Mouse (Mus musculus) megakaryocyte, embryonic 14.5 days (primary cell): ENCODE results near the gene Ptpn1. TPM values are rescaled to one million over a fixed set of nuclear protein-coding genes. Genes with fewer than 3 reads are reported as not detected.

Experiments used
- H3K27me3 ChIP-seq: replicated peaks from 2 replicates; pipeline ENCODE3; 2012; ENCODE audit warnings: inconsistent platforms
- H3K36me3 ChIP-seq: replicated peaks from 2 replicates; pipeline ENCODE3; 2012; ENCODE audit warnings: low read length, inconsistent platforms, mixed read lengths
- H3K4me1 ChIP-seq: 2 replicates; pipeline ENCODE4 v1.6.1; 2012; ENCODE audit warnings: inconsistent platforms
- H3K4me3 ChIP-seq: replicated peaks from 2 replicates; pipeline ENCODE3; 2012; ENCODE audit warnings: moderate library complexity, mild to moderate bottlenecking, inconsistent platforms
- H3K9me3 ChIP-seq: 2 replicates; pipeline ENCODE4 v1.6.1; 2012; ENCODE audit warnings: inconsistent platforms
- FLI1 ChIP-seq: IDR thresholded peaks from 2 replicates; pipeline ENCODE4 v1.6.1; 2012; ENCODE audit warnings: low read length, inconsistent platforms, mixed read lengths
- GATA1 ChIP-seq: IDR thresholded peaks from 3 replicates; pipeline ENCODE4 v1.6.1; 2012; ENCODE audit warnings: mixed read lengths, low read length, inconsistent platforms, borderline replicate concordance
- polyA plus RNA-seq: library from polyadenylated mRNA; stranded (reverse); fragments of >175 nt; gene quantifications from 2 replicates; pipeline ENCODE4 v1.2.3, GENCODE M21; 2012; ENCODE audit warnings: low replicate concordance; ENCODE audit not compliant: insufficient read depth

Gene Ptpn1
- polyA plus RNA-seq, 1 experiment = 120 TPM

DNA sequence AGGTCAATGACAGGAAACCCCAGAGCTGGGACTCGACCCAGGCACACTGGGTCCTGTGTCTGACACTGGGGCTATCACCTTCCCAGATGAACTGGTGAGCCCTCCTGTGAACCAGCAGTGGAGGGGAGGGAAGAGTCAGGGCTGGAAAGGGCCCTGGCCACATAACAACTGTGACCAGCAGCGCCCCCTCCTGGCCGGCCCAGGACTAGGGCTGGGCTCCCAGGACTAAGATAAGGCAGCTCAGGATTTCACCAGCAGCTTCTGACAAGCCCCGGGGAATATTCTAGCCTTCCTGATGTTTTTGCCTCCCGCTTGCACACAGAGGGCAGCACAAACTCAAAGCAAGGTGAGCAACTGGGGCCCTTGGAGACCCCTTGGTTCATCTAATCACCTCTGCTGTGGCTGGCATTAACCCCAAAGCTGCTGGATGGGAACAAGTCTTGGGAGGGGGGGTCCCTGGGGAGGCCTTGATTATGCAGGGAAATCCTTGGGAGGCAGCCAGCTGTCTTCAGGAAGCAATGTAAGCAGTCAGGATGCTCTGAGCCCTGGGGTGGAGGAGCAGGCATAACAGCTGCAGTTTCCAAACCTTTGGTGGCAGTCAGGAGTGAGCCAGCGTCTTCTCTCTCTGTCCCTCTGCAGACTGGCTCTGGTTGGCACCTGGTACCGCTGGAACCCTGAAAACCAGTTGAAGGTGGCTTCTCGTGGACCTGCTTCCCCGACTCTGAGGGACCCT lies 78.2 kb downstream of the Ptpn1 start, which contains the start of gene Ripor3:
TSS of gene Ripor3 (minus strand) at position 683 of the 733 bp plus-strand sequence.
- TF ChIP-seq GATA1 = no peak
- TF ChIP-seq FLI1 = no peak
- Histone ChIP-seq H3K9me3 (peaks cover 1% of the 10 kb centered on the region; the same call in 1 of the 2 replicates), H3K36me3 (peaks cover 84% of the 10 kb centered on the region), H3K4me3 (no peak within 1 kb of the TSS), H3K27me3 (no peaks in the 10 kb centered on the region), H3K4me1 (peaks cover 81% of the 10 kb centered on the region)

DNA sequence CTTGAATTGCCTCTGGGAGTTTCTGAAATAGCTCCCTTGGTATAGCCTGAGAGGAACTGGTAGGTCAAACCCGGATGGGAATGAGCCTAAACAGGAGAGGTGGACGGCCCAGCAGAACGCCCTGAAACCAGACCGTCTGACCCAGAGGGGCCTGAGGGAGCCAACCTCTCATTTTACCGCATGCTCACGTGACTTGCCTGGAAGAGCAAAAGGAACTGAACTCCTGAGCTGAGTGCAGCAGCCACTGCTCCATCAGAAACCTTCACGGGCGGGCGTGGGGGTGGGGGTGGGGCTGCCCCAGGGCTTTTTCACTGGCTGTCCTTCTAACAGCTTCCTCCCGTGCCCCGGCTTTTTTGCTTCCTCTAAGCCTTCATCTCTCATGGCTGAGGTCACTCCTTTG lies 79.0 kb downstream of the Ptpn1 start:
- Histone ChIP-seq H3K27me3 (no peaks in the 10 kb centered on the region), H3K4me1 (peaks cover 77% of the 10 kb centered on the region), H3K4me3 (no peak overlapping the region), H3K9me3 (no peaks in the 10 kb centered on the region), H3K36me3 (peaks cover 80% of the 10 kb centered on the region)
- TF ChIP-seq FLI1 (no peak), GATA1 (no peak)

DNA sequence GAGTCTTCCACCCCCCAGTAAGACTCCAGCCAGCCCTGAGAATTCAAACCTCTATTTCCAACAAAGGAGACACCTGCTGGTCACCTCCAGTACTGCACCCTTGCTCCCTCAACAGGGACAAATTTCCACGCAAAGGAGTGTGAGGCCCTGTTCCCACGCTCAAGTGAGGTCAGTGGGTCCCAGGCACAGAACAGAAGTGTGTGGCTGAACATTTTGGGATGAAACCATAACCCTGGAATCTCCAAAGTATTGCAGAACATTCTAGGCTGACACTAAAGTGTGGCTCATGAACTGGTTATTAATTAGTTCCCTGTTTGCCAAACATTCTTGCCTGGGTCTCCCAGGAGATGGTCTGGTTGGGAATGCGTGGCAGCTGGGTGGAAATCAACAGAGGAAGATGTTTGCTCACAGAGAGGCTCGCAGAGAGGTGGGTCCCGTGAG lies 85.1 kb downstream of the Ptpn1 start:
- peaks cover 78% of the 10 kb centered on the region for H3K36me3 ChIP-seq
- no peak overlapping the region for H3K4me3 ChIP-seq
- H3K27me3 ChIP-seq = no peaks in the 10 kb centered on the region
- no peaks in the 10 kb centered on the region for H3K9me3 ChIP-seq
- H3K4me1 ChIP-seq = peaks cover 65% of the 10 kb centered on the region
- TF ChIP-seq FLI1 (no peak), GATA1 (no peak)

DNA sequence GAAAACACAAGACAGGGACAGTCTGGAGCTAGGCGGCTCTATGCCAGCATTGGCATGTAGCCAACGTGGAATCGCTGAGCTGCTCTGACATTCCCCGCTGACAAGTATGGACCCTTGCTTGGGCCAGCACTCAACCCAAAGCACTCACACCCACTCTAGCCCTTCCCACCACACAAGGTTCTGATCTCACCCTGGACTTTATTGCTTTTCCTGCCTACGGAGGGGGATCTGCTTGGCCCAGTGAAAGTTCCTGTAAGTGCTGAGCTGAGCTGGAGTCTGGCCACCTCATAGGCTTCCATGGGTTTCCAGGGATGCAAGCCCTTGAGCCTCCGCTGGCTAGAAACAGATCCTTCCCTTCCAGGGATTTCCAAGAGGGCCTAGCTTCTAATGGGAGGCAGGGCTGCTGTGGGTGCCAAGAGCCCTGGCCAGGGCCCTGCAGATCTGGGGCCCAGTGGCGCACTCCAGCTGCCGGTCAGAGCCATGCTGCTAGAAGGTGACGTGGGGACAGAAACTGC lies 87.4 kb downstream of the Ptpn1 start:
- TF ChIP-seq GATA1 (no peak), FLI1 (no peak)

DNA sequence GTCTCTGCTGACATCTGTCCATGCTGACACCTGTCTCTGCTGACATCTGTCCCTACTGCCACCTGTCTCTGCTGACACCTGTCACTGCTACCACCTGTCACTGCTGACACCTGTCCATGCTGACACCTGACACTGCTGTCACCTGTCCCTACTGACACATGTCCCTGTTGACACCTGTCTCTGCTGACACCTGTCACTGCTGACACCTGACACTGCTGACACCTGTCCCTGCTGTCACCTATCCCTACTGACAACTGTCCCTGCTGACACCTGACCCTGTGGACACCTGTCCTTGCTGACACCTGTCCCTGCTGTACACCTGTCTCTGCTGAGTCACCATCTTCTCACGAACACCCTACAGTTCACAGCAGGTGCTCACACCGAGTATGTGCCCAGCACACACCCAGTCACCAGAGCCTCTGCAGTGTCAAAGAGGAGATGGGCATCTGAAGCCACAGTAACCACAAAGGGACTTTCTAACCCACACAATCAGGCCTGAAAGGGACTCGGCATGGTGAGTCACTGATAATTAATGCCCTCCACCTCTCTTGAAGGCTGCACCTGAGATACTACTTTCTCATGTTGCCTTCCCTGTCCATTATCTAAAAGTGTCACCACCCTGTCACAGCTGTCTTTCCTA lies 92.0 kb downstream of the Ptpn1 start:
- H3K36me3 ChIP-seq = peaks cover 95% of the 10 kb centered on the region
- TF ChIP-seq FLI1 (no peak), GATA1 (no peak)
- H3K9me3 ChIP-seq = peaks cover 5% of the 10 kb centered on the region
- H3K4me3 ChIP-seq = peak overlapping the region; percentile 16
- H3K27me3 ChIP-seq = no peaks in the 10 kb centered on the region
- H3K4me1 ChIP-seq = peaks cover 84% of the 10 kb centered on the region

More for the DNA sequence above, 87.4 kb downstream of the Ptpn1 start:
- Histone ChIP-seq H3K36me3 (peaks cover 87% of the 10 kb centered on the region), H3K4me1 (peaks cover 72% of the 10 kb centered on the region), H3K9me3 (no peaks in the 10 kb centered on the region), H3K4me3 (no peak overlapping the region), H3K27me3 (no peaks in the 10 kb centered on the region)

DNA sequence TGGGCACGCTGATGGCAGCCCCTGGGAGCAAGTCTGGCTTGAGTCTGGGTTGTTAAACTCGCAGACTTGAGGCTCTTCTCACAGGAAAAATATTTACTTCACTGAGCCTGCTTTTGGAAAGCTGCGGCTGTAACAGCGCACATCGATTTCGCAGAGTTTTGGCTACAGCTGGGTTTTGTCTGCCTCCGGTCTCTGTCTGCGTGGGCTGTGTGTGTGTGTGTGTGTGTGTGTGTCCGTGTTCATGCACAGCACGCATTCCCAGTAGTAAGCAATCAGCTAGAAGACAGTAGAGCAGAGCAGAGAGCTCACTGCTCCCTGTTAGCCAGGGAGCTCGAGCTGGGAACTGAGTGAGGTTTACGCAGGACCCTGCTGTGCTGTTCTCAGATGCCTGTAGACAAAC lies 93.3 kb downstream of the Ptpn1 start:
- Histone ChIP-seq H3K4me3 (no peak overlapping the region), H3K9me3 (peaks cover 18% of the 10 kb centered on the region), H3K27me3 (no peaks in the 10 kb centered on the region), H3K4me1 (peaks cover 85% of the 10 kb centered on the region), H3K36me3 (peaks cover 96% of the 10 kb centered on the region)
- TF ChIP-seq FLI1 = no peak
- TF ChIP-seq GATA1 = no peak

DNA sequence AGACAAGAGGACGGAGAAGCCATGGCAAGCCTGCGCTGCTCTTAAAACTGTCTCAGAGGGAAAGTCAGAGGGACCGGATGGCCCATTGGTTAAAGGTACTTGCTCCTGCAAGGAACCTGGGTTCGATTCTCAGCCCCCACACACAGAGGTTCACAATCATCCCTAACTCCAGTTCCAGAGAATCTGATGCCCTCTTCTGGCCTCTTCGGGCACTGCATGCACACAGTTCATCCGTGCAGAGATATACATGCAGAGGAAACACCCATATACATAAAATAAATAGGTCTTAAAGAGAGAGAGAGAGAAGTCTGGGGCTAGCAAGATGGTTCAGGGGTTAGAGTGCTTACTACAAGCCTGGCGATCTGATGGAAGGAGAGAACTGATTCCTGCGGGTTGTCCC lies 94.0 kb downstream of the Ptpn1 start:
- peaks cover 92% of the 10 kb centered on the region for H3K4me1 ChIP-seq
- peaks cover 96% of the 10 kb centered on the region for H3K36me3 ChIP-seq
- no peaks in the 10 kb centered on the region for H3K27me3 ChIP-seq
- TF ChIP-seq GATA1 (no peak), FLI1 (no peak)
- H3K9me3 ChIP-seq = peaks cover 20% of the 10 kb centered on the region
- H3K4me3 ChIP-seq = no peak overlapping the region

DNA sequence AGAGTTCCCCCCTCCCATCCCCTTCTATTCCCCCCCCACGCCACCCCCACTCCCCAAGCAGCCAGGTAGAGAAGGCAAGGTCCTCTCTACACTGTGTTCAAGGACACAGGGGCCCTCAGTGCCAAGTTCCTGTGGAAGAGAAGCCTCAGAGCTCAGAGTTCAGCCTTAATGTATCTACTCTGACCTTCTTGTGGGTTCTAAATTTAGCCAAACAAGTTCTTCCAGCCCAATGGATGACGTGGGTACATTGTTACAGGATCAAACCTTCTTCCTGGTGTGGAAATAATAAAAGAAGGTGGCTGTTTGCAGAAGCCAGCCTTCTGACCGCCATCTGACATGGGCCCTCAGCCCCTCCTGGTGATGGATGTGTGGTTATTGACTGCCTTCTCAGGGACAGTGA lies 94.6 kb downstream of the Ptpn1 start:
- no peak overlapping the region for H3K4me3 ChIP-seq
- peaks cover 93% of the 10 kb centered on the region for H3K4me1 ChIP-seq
- H3K36me3 ChIP-seq = peaks cover 96% of the 10 kb centered on the region
- no peak for TF ChIP-seq FLI1
- TF ChIP-seq GATA1 = no peak
- no peaks in the 10 kb centered on the region for H3K27me3 ChIP-seq
- peaks cover 20% of the 10 kb centered on the region for H3K9me3 ChIP-seq

DNA sequence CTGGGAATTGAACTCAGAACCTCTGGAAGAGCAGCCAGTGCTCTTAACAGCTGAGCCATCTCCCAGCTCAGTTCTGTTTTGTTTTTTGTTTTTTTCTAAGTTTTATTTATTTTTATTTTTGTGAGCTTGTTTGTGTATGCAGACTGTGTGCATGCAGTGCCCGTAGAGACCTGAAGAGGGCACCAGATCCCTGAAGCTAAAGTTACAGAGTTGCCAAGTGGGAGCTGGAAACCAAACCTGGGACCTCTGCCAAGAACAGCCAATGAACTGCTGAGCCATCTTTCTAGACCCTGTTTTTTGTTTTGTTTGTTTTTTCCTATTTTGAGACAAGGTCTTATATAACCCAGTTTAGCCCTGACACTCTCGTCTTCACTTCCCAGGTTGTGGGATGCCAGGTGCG lies 96.5 kb downstream of the Ptpn1 start:
- no peak for TF ChIP-seq FLI1
- no peak for TF ChIP-seq GATA1
- H3K9me3 ChIP-seq = peaks cover 20% of the 10 kb centered on the region
- H3K27me3 ChIP-seq = no peaks in the 10 kb centered on the region
- H3K36me3 ChIP-seq = peaks cover 95% of the 10 kb centered on the region
- H3K4me3 ChIP-seq = no peak overlapping the region
- peaks cover 93% of the 10 kb centered on the region for H3K4me1 ChIP-seq

Other genes starting within 250 kb of the Ptpn1 start
- 372 and 610 TPM in 2 replicates for gene Cebpb, start 243.1 kb upstream of the Ptpn1 start, polyA plus RNA-seq
- 164 and 173 TPM in 2 replicates for gene Tmem189, start 242.2 kb upstream of the Ptpn1 start, polyA plus RNA-seq
- gene Ripor3, start 78.6 kb downstream of the Ptpn1 start, polyA plus RNA-seq = 123 and 438 TPM in 2 replicates
- 1.4 and 1.8 TPM in 2 replicates for gene Pard6b, start 148.9 kb downstream of the Ptpn1 start, polyA plus RNA-seq